Mouse (Mus musculus): ENCODE measurements around the gene Zfp282.

GRCm38 (mm10) chr6:47877461-47878132, 593 bp downstream of the Zfp282 start:
- TF ChIP-seq POLR2A (IDR thresholded peaks at IDR 0.05; ENCODE audit: insufficient read length, low read depth) (peak; percentile 75), E2F4 (IDR thresholded peaks at IDR 0.05; ENCODE audit: insufficient read depth) (no peak), MYOD1 (IDR thresholded peaks at IDR 0.05; ENCODE audit: control insufficient read depth in 1 of 3, insufficient read length in 2 of 3, low read depth in 2 of 3) (peak in 2 of 3 experiments; percentile 39 to 72), TCF12 (IDR thresholded peaks at IDR 0.05; ENCODE audit: insufficient read depth, poor library complexity, severe bottlenecking) (no peak), MAX (IDR thresholded peaks at IDR 0.05; ENCODE audit: low read depth) (no peak), POLR2AphosphoS2 (IDR thresholded peaks at IDR 0.05; ENCODE audit: insufficient read length, low read depth) (peak; percentile 77), REST (IDR thresholded peaks at IDR 0.05; ENCODE audit: insufficient read depth, insufficient read length) (peak; percentile 33), USF1 (IDR thresholded peaks at IDR 0.05; ENCODE audit: low read depth) (no peak), MYOG (IDR thresholded peaks at IDR 0.05; ENCODE audit: control insufficient read depth in 1 of 3, insufficient read depth in 1 of 3, insufficient read length in 2 of 3, low read depth in 2 of 3) (peak in 1 of 3 experiments; percentile 67), CEBPB (IDR thresholded peaks at IDR 0.05; ENCODE audit: insufficient read depth, poor library complexity, severe bottlenecking) (no peak), TCF3 (IDR thresholded peaks at IDR 0.05; ENCODE audit: insufficient read length, low read depth) (peak; percentile 37)
